Mouse (Mus musculus) heart, embryonic 15.5 days (tissue): ENCODE measurements around the gene St3gal5. TPM values are rescaled to one million over a fixed set of nuclear protein-coding genes. Genes with fewer than 3 reads are reported as not detected.

Experiments used
- ATAC-seq: fragments of 200-750 bp; cut with Nextera tagmentation; replicated peaks from 2 replicates; pipeline ENCODE4 v1.8.0; 2017; ENCODE audit warnings: low read depth, moderate TSS enrichment; ENCODE audit not compliant: insufficient number of reproducible peaks, insufficient read depth, low FRiP score
- H3K27ac ChIP-seq: fragments of 300-500 bp; sonication (generic); 2 replicates; pipeline ENCODE4 v1.5.1; 2015; ENCODE audit warnings: mild to moderate bottlenecking, inconsistent platforms
- H3K27me3 ChIP-seq: fragments of 300-500 bp; sonication (generic); 2 replicates; pipeline ENCODE4 v1.6.1; 2015; ENCODE audit warnings: inconsistent platforms
- H3K36me3 ChIP-seq: fragments of 300-500 bp; sonication (generic); 2 replicates; pipeline ENCODE4 v1.6.1; 2015; ENCODE audit warnings: mild to moderate bottlenecking, inconsistent platforms
- H3K4me1 ChIP-seq: fragments of 300-500 bp; sonication (generic); replicated peaks from 2 replicates; pipeline ENCODE4 v1.6.1; 2015; ENCODE audit warnings: inconsistent platforms
- H3K4me2 ChIP-seq: fragments of 300-500 bp; sonication (generic); 2 replicates; pipeline ENCODE4 v1.6.1; 2015; ENCODE audit warnings: inconsistent platforms, mild to moderate bottlenecking, moderate library complexity
- H3K4me3 ChIP-seq: fragments of 300-500 bp; sonication (generic); 2 replicates; pipeline ENCODE4 v1.5.1; 2015; ENCODE audit warnings: mild to moderate bottlenecking, inconsistent platforms
- H3K9ac ChIP-seq: fragments of 300-500 bp; sonication (generic); 2 replicates; pipeline ENCODE4 v1.6.1; 2015; ENCODE audit warnings: mild to moderate bottlenecking, inconsistent platforms
- H3K9me3 ChIP-seq: fragments of 300-500 bp; sonication (generic); replicated peaks from 2 replicates; pipeline ENCODE4 v1.6.1; 2016; ENCODE audit warnings: inconsistent platforms
- WGBS: fragments of 180-500 bp; shearing (Covaris S2); methylation state at CpG from one replicate; pipeline ENCODE4 v1.1.7; 2015; ENCODE audit warnings: mixed read lengths; 5-methylcytosine and 5-hydroxymethylcytosine counted together
- polyA plus RNA-seq: library from polyadenylated mRNA; unstranded; fragments of >200 nt; fragmentation: Nextera tagmentation; extraction: Ambion mirVana; gene quantifications from 2 replicates; pipeline ENCODE4 v1.2.1, GENCODE M21; 2015

Gene St3gal5
- polyA plus RNA-seq, 1 experiment from 2014 or later = 43.3 TPM

- peak overlapping the region; percentile 12; the same call in 1 of the 2 replicates for H3K4me2 ChIP-seq
These were observed 67.2 kb downstream of the St3gal5 start for GRCm38 (mm10) chr6:72164321-72165275.

GRCm38 (mm10) chr6:72165907-72166306 is 68.5 kb downstream of the St3gal5 start:
- peaks cover 15% of the 10 kb centered on the region for H3K4me1 ChIP-seq
- H3K36me3 ChIP-seq = no peaks in the 10 kb centered on the region
- no peak for ATAC-seq
- H3K9ac ChIP-seq = no peak overlapping the region
- no peaks in the 10 kb centered on the region for H3K9me3 ChIP-seq
- H3K27ac ChIP-seq = no peak overlapping the region
- no peaks in the 10 kb centered on the region for H3K27me3 ChIP-seq
- H3K4me3 ChIP-seq = no peak overlapping the region
- no peak overlapping the region for H3K4me2 ChIP-seq
- 53% methylated on average over 2 of the region's 2 CpGs for WGBS

More at GRCm38 (mm10) chr6:72164321-72165275, 67.2 kb downstream of the St3gal5 start:
- Histone ChIP-seq H3K36me3 (no peaks in the 10 kb centered on the region), H3K27ac (no peak overlapping the region), H3K27me3 (no peaks in the 10 kb centered on the region), H3K4me3 (no peak overlapping the region), H3K4me1 (peaks cover 15% of the 10 kb centered on the region), H3K9ac (no peak overlapping the region), H3K9me3 (no peaks in the 10 kb centered on the region)
- WGBS = 17% methylated on average over 20 of the region's 20 CpGs
- ATAC-seq = peak; percentile 72

GRCm38 (mm10) chr6:72171391-72171790 is 74.0 kb downstream of the St3gal5 start:
- H3K36me3 ChIP-seq = no peaks in the 10 kb centered on the region
- no peak overlapping the region for H3K9ac ChIP-seq

GRCm38 (mm10) chr6:72173350-72173749 is 76.0 kb downstream of the St3gal5 start:
- WGBS = 53% methylated on average over 1 of the region's 1 CpGs
- H3K4me3 ChIP-seq = no peak overlapping the region
- no peak overlapping the region for H3K9ac ChIP-seq
- H3K27ac ChIP-seq = no peak overlapping the region
- H3K4me1 ChIP-seq = no peaks in the 10 kb centered on the region
- no peak for ATAC-seq
- no peaks in the 10 kb centered on the region for H3K9me3 ChIP-seq
- H3K36me3 ChIP-seq = no peaks in the 10 kb centered on the region
- H3K27me3 ChIP-seq = no peaks in the 10 kb centered on the region
- no peak overlapping the region for H3K4me2 ChIP-seq

More at GRCm38 (mm10) chr6:72171391-72171790, 74.0 kb downstream of the St3gal5 start:
- no peak overlapping the region for H3K4me2 ChIP-seq
- no peak for ATAC-seq
- no peaks in the 10 kb centered on the region for H3K9me3 ChIP-seq
- H3K4me3 ChIP-seq = no peak overlapping the region
- 81% methylated on average over 3 of the region's 3 CpGs for WGBS
- H3K27ac ChIP-seq = no peak overlapping the region
- H3K27me3 ChIP-seq = no peaks in the 10 kb centered on the region
- H3K4me1 ChIP-seq = no peaks in the 10 kb centered on the region

GRCm38 (mm10) chr6:72175419-72175818 is 78.0 kb downstream of the St3gal5 start:
- Histone ChIP-seq H3K27ac (no peak overlapping the region), H3K4me2 (no peak overlapping the region), H3K9me3 (no peaks in the 10 kb centered on the region), H3K27me3 (no peaks in the 10 kb centered on the region), H3K4me1 (peaks cover 11% of the 10 kb centered on the region), H3K9ac (no peak overlapping the region), H3K36me3 (no peaks in the 10 kb centered on the region), H3K4me3 (no peak overlapping the region)
- no peak for ATAC-seq
- 52% methylated on average over 3 of the region's 3 CpGs for WGBS

GRCm38 (mm10) chr6:72176004-72176403 is 78.6 kb downstream of the St3gal5 start:
- no peaks in the 10 kb centered on the region for H3K9me3 ChIP-seq

GRCm38 (mm10) chr6:72177417-72177816 is 80.0 kb downstream of the St3gal5 start:
- 63% methylated on average over 3 of the region's 3 CpGs for WGBS
- Histone ChIP-seq H3K9ac (no peak overlapping the region), H3K4me3 (no peak overlapping the region), H3K9me3 (no peaks in the 10 kb centered on the region), H3K27me3 (no peaks in the 10 kb centered on the region), H3K36me3 (no peaks in the 10 kb centered on the region), H3K4me1 (peaks cover 16% of the 10 kb centered on the region), H3K27ac (no peak overlapping the region), H3K4me2 (no peak overlapping the region)
- no peak for ATAC-seq

More at GRCm38 (mm10) chr6:72176004-72176403, 78.6 kb downstream of the St3gal5 start:
- H3K4me2 ChIP-seq = no peak overlapping the region
- H3K36me3 ChIP-seq = no peaks in the 10 kb centered on the region
- 71% methylated on average over 5 of the region's 5 CpGs for WGBS
- no peaks in the 10 kb centered on the region for H3K27me3 ChIP-seq
- no peak overlapping the region for H3K27ac ChIP-seq
- no peak overlapping the region for H3K4me3 ChIP-seq
- no peak for ATAC-seq
- H3K4me1 ChIP-seq = peaks cover 16% of the 10 kb centered on the region
- no peak overlapping the region for H3K9ac ChIP-seq

GRCm38 (mm10) chr6:72179006-72179405 is 81.6 kb downstream of the St3gal5 start:
- Histone ChIP-seq H3K4me3 (no peak overlapping the region), H3K27ac (peak overlapping the region; percentile 54), H3K36me3 (no peaks in the 10 kb centered on the region), H3K4me2 (no peak overlapping the region), H3K4me1 (peaks cover 16% of the 10 kb centered on the region), H3K9me3 (no peaks in the 10 kb centered on the region), H3K9ac (no peak overlapping the region), H3K27me3 (no peaks in the 10 kb centered on the region)
- no peak; the same call in 1 of the 2 replicates for ATAC-seq
- 82% methylated on average over 3 of the region's 3 CpGs for WGBS

- 47% methylated on average over 12 of the region's 12 CpGs for WGBS
- H3K27ac ChIP-seq = peak overlapping the region; percentile 54
- peak; percentile 55 for ATAC-seq
- H3K4me3 ChIP-seq = no peak overlapping the region
- no peaks in the 10 kb centered on the region for H3K27me3 ChIP-seq
- no peaks in the 10 kb centered on the region for H3K9me3 ChIP-seq
- H3K9ac ChIP-seq = no peak overlapping the region
- peaks cover 16% of the 10 kb centered on the region for H3K4me1 ChIP-seq
- no peaks in the 10 kb centered on the region for H3K36me3 ChIP-seq
- H3K4me2 ChIP-seq = no peak overlapping the region
These were observed 82.4 kb downstream of the St3gal5 start for GRCm38 (mm10) chr6:72179562-72180502.

GRCm38 (mm10) chr6:72184576-72184975 is 87.2 kb downstream of the St3gal5 start:
- H3K9me3 ChIP-seq = no peaks in the 10 kb centered on the region
- H3K27me3 ChIP-seq = no peaks in the 10 kb centered on the region
- ATAC-seq = no peak
- WGBS = 89% methylated on average over 5 of the region's 5 CpGs
- H3K9ac ChIP-seq = no peak overlapping the region
- no peak overlapping the region for H3K27ac ChIP-seq
- H3K36me3 ChIP-seq = no peaks in the 10 kb centered on the region
- H3K4me3 ChIP-seq = no peak overlapping the region
- H3K4me2 ChIP-seq = no peak overlapping the region
- peaks cover 27% of the 10 kb centered on the region for H3K4me1 ChIP-seq

- peaks cover 22% of the 10 kb centered on the region for H3K4me1 ChIP-seq
- 0 out of 2 replicates have a peak, but pooled peaks have one; percentile 8 for ATAC-seq
- no peak overlapping the region for H3K9ac ChIP-seq
- no peaks in the 10 kb centered on the region for H3K27me3 ChIP-seq
- no peak overlapping the region for H3K27ac ChIP-seq
- WGBS = 2% methylated on average over 6 of the region's 6 CpGs
- no peaks in the 10 kb centered on the region for H3K36me3 ChIP-seq
- H3K4me3 ChIP-seq = no peak overlapping the region
- no peak overlapping the region for H3K4me2 ChIP-seq
- H3K9me3 ChIP-seq = no peaks in the 10 kb centered on the region
These were observed 88.6 kb downstream of the St3gal5 start for GRCm38 (mm10) chr6:72185893-72186490.
